Mouse (Mus musculus): ENCODE measurements at regions not wholly inside any gene's neighbourhood (a gene's known extent, or its start where the extent isn't known, plus 50 kb on each side); places are given as distances from the start of the nearest gene placed in this dataset.

DNA sequence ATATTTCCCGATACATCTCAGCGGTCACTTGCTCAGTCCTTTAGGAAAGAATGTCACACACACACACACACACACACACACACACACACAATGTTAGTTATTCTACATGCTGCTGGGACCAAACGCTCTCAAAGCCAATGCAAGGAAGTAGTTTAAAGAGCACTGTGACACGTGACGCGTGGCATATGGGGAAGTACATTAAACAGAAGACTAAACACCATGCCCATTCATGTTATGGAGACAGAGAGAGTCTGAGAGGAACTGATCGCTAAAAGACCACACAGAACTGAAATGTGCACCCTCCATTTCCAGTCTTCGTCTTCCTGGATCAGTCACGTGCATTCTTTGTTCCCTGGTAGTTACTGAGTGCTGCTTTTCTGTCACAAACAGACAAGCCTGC, 53.6 kb upstream of the Cited2 start:
- DNase-seq = peak; percentile 18 to 27

Data from B cell, adult 2 months (primary cell).